Mouse (Mus musculus) liver, postnatal 0 days (tissue): Measurements from ENCODE around the gene Fbxl21. TPM values are rescaled to one million over a fixed set of nuclear protein-coding genes. Genes with fewer than 3 reads are reported as not detected.
A peak's percentile ranks its signal among the peaks of the same experiment; 100 is the strongest.

ENCODE experiments used
- ATAC-seq: fragments of 200-750 bp; cut with Nextera tagmentation; 2 replicates; pipeline ENCODE4 v1.8.0; 2017; ENCODE audit warnings: mild to moderate bottlenecking, moderate library complexity
- DNase-seq: peaks from one replicate; pipeline ENCODE4 v3.0.0-alpha.2; 2016
- H3K27ac ChIP-seq: fragments of 300-500 bp; sonication (generic); 2 replicates; pipeline ENCODE4 v1.5.1; 2014; ENCODE audit warnings: antibody characterized with exemption, moderate library complexity, mild to moderate bottlenecking, low read depth
- H3K27me3 ChIP-seq: fragments of 300-500 bp; sonication (generic); 2 replicates; pipeline ENCODE4 v1.6.1; 2014; ENCODE audit warnings: low read length, control low read depth, mixed read lengths; ENCODE audit not compliant: insufficient read depth
- H3K36me3 ChIP-seq: fragments of 300-500 bp; sonication (generic); replicated peaks from 2 replicates; pipeline ENCODE4 v1.6.1; 2014; ENCODE audit warnings: mild to moderate bottlenecking, control low read depth, low read length, moderate library complexity, mixed read lengths; ENCODE audit not compliant: insufficient read depth
- H3K4me1 ChIP-seq: fragments of 300-500 bp; sonication (generic); 2 replicates; pipeline ENCODE4 v1.6.1; 2014; ENCODE audit warnings: antibody characterized with exemption, mild to moderate bottlenecking, control low read depth; ENCODE audit not compliant: insufficient read depth
- H3K4me2 ChIP-seq: fragments of 300-500 bp; sonication (generic); 2 replicates; pipeline ENCODE4 v1.6.1; 2014; ENCODE audit warnings: low read depth, mild to moderate bottlenecking, low read length, moderate library complexity, mixed read lengths
- H3K4me3 ChIP-seq: fragments of 300-500 bp; sonication (generic); 2 replicates; pipeline ENCODE4 v1.5.1; 2014; ENCODE audit warnings: low read depth, low read length
- H3K9ac ChIP-seq: fragments of 300-500 bp; sonication (generic); replicated peaks from 2 replicates; pipeline ENCODE4 v1.6.1; 2014; ENCODE audit warnings: mild to moderate bottlenecking, moderate library complexity
- H3K9me3 ChIP-seq: fragments of 300-500 bp; sonication (generic); 2 replicates; pipeline ENCODE4 v1.6.1; 2016; ENCODE audit warnings: mild to moderate bottlenecking, control low read depth, low read length, mixed read lengths
- CTCF ChIP-seq: sonication (generic); IDR thresholded peaks from 2 replicates; pipeline ENCODE4 v1.5.1; 2016; ENCODE audit warnings: antibody characterized with exemption, low read depth
- EP300 ChIP-seq: IDR thresholded peaks from 2 replicates; pipeline ENCODE4 v1.6.1; 2016; ENCODE audit warnings: antibody characterized with exemption, low read depth, mild to moderate bottlenecking
- WGBS: fragments of 180-500 bp; shearing (Covaris S2); extraction: QIAGEN DNeasy Blood & Tissue Kit; methylation state at CpG from one replicate; pipeline ENCODE4 v1.1.7; 2014; ENCODE audit not compliant: insufficient replicate concordance; 5-methylcytosine and 5-hydroxymethylcytosine counted together
- polyA plus RNA-seq: library from polyadenylated mRNA; unstranded; fragments of >200 nt; fragmentation: Nextera tagmentation; extraction: Ambion mirVana; gene quantifications from 2 replicates; pipeline ENCODE4 v1.2.1, GENCODE M21; 2015

The Fbxl21 gene
- polyA plus RNA-seq, 1 experiment from 2014 or later: 1.2 TPM

DNA sequence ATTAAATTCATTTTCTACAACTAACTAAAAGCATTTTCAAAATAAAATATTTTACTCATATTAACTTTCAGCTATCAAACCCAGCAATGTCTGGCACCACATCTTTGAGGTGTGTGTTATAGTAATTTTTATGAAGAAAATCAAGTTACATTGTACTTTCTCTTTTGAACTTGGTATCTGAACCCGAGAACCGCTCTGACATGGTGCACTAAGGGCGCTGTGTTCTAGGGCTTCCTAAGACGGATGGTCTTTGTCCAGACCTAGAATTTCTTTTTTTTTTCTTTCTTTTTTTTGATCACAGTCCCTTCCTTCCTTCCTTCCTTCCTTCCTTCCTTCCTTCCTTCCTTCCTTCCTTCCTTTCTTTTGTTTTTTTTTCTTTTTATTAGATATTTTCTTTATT is 17.6 kb downstream of the Fbxl21 start:
- ATAC-seq: no peak
- TF ChIP-seq CTCF (no peak), EP300 (no peak)
- Histone ChIP-seq H3K27me3 (no peaks in the 10 kb centered on the region), H3K4me2 (no peak overlapping the region), H3K4me1 (no peaks in the 10 kb centered on the region), H3K4me3 (no peak overlapping the region), H3K36me3 (no peaks in the 10 kb centered on the region), H3K27ac (no peak overlapping the region), H3K9me3 (no peaks in the 10 kb centered on the region), H3K9ac (no peak overlapping the region)
- WGBS: 86% methylated on average over 4 of the region's 4 CpGs
- no peak for DNase-seq

DNA sequence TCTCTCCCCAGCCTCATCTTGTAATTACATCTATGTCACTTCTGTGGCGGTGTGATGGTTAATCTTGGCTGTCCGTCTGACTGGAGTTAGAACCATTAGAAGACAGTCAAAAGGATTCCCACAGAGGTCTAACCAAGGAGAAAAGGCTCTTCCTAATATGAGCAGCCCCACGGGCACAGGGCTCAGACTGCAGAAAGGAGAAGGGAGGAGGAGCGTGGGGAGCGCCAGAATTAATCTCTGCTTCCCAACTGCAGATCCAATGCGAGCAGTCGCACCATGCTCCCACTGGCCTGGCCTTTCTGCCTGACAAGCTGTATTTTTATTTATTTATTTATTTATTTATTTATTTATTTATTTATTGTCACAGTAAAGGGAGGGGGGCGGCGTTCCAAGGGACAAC is 21.5 kb downstream of the Fbxl21 start:
- no peaks in the 10 kb centered on the region for H3K9me3 ChIP-seq
- ATAC-seq (no peak), DNase-seq (no peak)
- no peak overlapping the region for H3K9ac ChIP-seq
- no peak overlapping the region for H3K27ac ChIP-seq
- no peak overlapping the region for H3K4me2 ChIP-seq
- no peak overlapping the region for H3K4me3 ChIP-seq
- TF ChIP-seq CTCF (no peak), EP300 (no peak)
- no peaks in the 10 kb centered on the region for H3K27me3 ChIP-seq
- H3K36me3 ChIP-seq: no peaks in the 10 kb centered on the region
- 74% methylated on average over 9 of the region's 9 CpGs for WGBS
- H3K4me1 ChIP-seq: peaks cover 2% of the 10 kb centered on the region; the same call in 1 of the 2 replicates

DNA sequence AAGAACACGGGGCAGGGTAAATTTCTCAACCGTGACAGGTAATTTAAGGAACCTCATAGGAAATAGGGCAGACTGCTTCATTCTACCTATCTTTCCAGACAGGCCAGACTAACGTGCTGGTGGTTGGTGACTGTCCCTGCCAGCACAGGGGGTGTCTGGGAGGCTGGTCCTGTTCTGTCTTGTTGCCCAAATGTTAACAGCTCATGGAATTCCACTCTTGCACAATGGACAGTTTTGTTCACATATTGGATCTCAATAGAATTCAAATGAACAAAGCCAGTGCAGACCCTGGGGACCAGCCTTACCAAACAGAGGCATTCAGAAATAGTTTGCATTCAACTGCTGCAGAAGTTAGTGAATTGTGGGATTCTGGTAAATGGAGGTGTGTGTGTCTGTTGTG is 22.7 kb downstream of the Fbxl21 start:
- H3K27me3 ChIP-seq: no peaks in the 10 kb centered on the region
- H3K36me3 ChIP-seq: no peaks in the 10 kb centered on the region
- no peak overlapping the region for H3K4me2 ChIP-seq
- ATAC-seq: no peak
- 62% methylated on average over 3 of the region's 3 CpGs for WGBS
- H3K27ac ChIP-seq: no peak overlapping the region
- no peak for DNase-seq
- H3K4me1 ChIP-seq: peaks cover 6% of the 10 kb centered on the region; the same call in 1 of the 2 replicates
- H3K9ac ChIP-seq: no peak overlapping the region
- H3K4me3 ChIP-seq: no peak overlapping the region
- H3K9me3 ChIP-seq: no peaks in the 10 kb centered on the region
- no peak for TF ChIP-seq CTCF
- TF ChIP-seq EP300: no peak

DNA sequence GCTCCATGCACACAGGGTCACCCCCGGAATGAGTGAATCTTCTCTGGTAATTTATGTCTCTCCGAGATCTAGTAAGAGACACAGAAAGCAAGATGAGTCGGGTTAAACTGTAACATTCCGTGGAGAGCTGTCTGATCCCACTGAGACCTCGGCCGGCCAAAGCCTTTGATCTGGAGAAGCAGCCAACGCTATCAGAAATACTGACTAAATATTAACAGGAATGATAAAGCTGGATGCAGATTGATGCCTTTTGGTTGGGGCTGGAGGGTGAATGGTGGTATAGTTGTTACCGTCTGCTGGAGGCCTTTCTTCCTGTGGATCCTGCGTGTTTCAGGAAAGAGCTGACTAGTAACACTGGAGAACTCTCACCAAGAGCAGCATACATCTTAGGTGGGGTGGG is 26.1 kb downstream of the Fbxl21 start, which contains the start of gene Lect2:
TSS of gene Lect2 (minus strand) at position 102 of the 400 bp plus-strand sequence.
- DNase-seq (no peak), ATAC-seq (no peak)
- Histone ChIP-seq H3K9ac (no peak within 1 kb of the TSS), H3K4me3 (no peak within 1 kb of the TSS), H3K27me3 (no peaks in the 10 kb centered on the region), H3K9me3 (no peaks in the 10 kb centered on the region), H3K27ac (no peak within 1 kb of the TSS), H3K4me1 (peaks cover 6% of the 10 kb centered on the region; the same call in 1 of the 2 replicates), H3K36me3 (no peaks in the 10 kb centered on the region), H3K4me2 (peak within 1 kb of the TSS; percentile 53)
- WGBS: 56% methylated on average over 9 of the region's 9 CpGs
- TF ChIP-seq CTCF (no peak), EP300 (no peak)

DNA sequence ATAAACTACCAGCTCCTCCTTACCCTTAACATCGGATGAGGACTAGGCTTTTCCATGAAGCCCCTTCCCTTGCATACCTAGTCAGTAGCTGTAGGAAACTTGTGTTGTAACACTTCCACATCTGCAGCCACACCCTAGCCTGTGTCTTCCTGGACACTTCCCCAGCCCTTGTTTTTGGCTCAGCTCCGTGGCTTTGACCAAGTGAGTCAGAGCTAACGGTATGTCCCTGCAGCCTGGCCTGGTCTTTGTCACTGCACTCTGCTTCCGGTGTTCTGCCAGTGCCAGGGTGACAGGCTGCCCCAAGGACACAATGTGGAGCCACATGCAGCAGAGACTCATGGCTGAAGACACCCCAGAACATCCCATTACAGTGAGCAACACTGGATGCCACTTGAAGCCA is 27.1 kb downstream of the Fbxl21 start:
- H3K9ac ChIP-seq: no peak overlapping the region
- no peaks in the 10 kb centered on the region for H3K36me3 ChIP-seq
- H3K4me2 ChIP-seq: no peak overlapping the region
- no peak overlapping the region for H3K27ac ChIP-seq
- WGBS: 21% methylated on average over 4 of the region's 4 CpGs
- H3K27me3 ChIP-seq: no peaks in the 10 kb centered on the region
- TF ChIP-seq CTCF (no peak), EP300 (no peak)
- peaks cover 6% of the 10 kb centered on the region; the same call in 1 of the 2 replicates for H3K4me1 ChIP-seq
- H3K9me3 ChIP-seq: no peaks in the 10 kb centered on the region
- no peak for ATAC-seq
- no peak overlapping the region for H3K4me3 ChIP-seq
- peak; percentile 33 for DNase-seq

DNA sequence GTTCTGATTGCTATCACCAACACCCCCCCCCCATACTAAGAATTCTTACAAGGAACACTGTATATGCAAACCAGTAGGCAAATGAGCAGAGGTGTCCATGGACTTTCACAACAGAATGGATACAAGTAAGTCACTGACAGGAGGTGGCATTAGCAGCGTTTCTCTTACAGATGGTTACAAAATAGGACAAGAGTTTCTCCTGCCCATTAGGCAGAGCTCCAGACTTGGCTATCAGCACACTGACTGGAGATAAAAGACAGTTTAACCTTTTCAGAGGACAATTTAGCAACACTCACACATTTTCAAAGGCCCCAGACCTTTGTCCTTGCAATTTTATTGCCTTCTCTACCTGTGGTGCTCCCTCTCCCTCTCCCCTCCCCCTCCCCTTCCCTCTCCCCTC is 28.3 kb downstream of the Fbxl21 start:
- Histone ChIP-seq H3K36me3 (no peaks in the 10 kb centered on the region), H3K27ac (no peak overlapping the region), H3K9me3 (no peaks in the 10 kb centered on the region), H3K27me3 (no peaks in the 10 kb centered on the region), H3K9ac (no peak overlapping the region), H3K4me2 (no peak overlapping the region), H3K4me3 (no peak overlapping the region), H3K4me1 (peaks cover 6% of the 10 kb centered on the region; the same call in 1 of the 2 replicates)
- peak; percentile 56 for ATAC-seq
- no peak for TF ChIP-seq EP300
- no peak for TF ChIP-seq CTCF
- DNase-seq: no peak
- 24% methylated on average over 1 of the region's 1 CpGs for WGBS

DNA sequence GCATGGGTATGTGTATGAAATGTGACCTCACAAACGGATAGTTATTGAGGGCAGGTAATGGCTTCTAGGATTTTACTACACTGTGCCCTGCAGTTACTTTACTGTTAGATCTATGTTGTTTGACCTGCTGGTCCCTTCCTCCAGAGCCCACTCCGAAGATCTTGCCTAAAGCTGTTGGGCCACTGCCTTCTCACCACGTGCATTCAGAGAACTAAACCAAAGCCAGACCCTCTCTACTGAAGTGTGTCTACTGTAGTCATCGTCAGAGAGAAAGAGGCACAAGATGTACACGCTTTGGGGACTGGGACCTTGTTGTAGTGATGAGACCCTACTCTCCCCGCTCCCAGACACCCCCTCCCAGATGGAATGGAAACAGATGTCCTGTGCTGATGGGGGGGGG is 29.4 kb downstream of the Fbxl21 start:
- H3K4me1 ChIP-seq: peaks cover 6% of the 10 kb centered on the region; the same call in 1 of the 2 replicates
- WGBS: 43% methylated on average over 6 of the region's 6 CpGs
- DNase-seq: no peak
- H3K4me3 ChIP-seq: no peak overlapping the region
- no peak overlapping the region for H3K4me2 ChIP-seq
- TF ChIP-seq CTCF (no peak), EP300 (no peak)
- no peak overlapping the region for H3K27ac ChIP-seq
- H3K9me3 ChIP-seq: no peaks in the 10 kb centered on the region
- no peak for ATAC-seq
- H3K36me3 ChIP-seq: no peaks in the 10 kb centered on the region
- no peaks in the 10 kb centered on the region for H3K27me3 ChIP-seq
- no peak overlapping the region for H3K9ac ChIP-seq
